Mouse (Mus musculus) cerebellum, postnatal 14 days (tissue): ENCODE results near the gene Trappc2l.

Experiments used
- DNase-seq, 2 experiments: peaks; one replicate each; pipeline ENCODE4 v3.0.0; 2021; ENCODE audit warnings: mixed read lengths in 2 of 2

Gene Trappc2l

GRCm38 (mm10) chr8:122580926-122581325 is 30.5 kb upstream of the Trappc2l start:
- no peak for DNase-seq

DNA sequence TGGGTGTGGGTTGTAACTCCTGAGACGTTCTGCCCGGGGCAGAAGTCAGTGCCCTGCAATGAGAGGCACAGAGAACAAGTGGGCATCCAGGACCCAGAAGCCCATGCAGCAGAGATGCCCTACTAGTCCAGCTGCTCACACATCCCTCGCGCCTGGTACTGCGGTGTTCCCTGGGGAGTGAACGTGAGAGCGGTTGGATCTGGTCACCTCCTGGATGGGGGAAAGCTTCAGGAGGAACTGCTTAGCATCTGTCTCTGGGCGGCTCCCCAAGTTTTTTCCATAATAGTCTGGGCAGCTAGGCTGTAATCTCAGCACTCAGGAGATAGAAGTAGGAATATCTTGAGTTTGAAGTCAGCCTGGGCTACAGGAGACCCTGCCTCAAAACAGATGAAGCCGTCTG is 26.5 kb upstream of the Trappc2l start:
- no peak for DNase-seq

GRCm38 (mm10) chr8:122585411-122585891 is 26.0 kb upstream of the Trappc2l start:
- DNase-seq, result no peak

DNA sequence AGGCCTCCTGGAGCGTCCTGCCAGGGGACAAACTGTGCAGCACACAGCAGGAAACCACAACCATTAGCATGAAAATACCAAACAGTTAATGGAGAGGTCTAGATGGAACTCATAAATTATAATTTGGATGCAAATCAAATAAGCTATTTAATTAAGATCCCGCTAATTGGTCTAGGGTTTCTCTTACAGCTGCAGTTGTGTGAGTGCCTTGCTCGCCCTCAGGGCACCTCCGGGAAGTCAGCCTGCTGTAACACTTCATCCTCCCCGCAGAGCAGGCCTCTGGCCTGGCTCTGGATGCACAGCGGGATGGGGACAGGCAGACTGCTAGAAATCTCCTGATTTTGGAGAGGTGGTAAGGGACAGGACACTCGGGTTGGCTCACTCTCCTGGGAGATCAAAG is 25.3 kb upstream of the Trappc2l start:
- no peak for DNase-seq

GRCm38 (mm10) chr8:122586749-122587148 is 24.7 kb upstream of the Trappc2l start:
- no peak for DNase-seq

DNA sequence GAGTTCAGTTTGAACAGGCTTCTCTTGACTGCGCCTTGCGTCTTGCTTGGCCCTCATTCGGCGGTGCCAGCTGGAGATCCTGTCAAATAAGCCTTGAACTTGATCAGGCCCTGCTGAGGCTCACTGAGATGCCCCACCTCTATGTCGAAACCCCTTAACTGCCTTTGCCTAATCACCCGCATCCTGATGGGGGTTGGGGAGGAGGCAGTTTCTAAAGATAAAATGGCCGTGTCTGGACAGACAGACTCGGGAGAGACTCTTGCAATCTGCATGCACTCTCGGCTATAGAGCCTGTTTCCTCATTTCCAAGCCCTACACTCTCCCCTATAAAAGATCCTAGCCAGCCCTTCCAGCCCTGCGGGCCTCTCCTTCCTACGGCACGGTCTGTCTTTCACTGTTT is 18.2 kb upstream of the Trappc2l start:
- no peak for DNase-seq

GRCm38 (mm10) chr8:122593783-122594507 is 17.5 kb upstream of the Trappc2l start:
- peak; percentile 59 to 70 for DNase-seq

DNA sequence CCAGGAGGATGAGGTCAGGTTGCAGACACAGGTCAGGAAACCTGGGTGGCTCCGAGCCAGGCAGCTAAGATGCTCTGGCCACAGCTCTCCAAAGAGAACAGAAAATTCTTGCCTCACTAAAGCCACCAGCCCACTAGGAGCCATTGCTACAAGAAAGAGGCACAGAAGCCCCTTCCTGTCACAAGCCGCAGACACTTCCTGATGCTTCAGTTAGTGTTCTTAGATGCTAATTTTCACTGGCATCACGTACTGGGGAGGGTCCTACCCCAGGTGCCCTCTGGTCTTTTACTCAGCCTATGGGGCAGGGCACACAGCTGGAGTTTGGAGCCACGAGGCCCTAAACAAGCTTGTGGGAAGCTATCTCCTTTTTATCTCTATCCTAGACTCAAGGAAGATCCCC is 15.4 kb upstream of the Trappc2l start:
- DNase-seq, result no peak

DNA sequence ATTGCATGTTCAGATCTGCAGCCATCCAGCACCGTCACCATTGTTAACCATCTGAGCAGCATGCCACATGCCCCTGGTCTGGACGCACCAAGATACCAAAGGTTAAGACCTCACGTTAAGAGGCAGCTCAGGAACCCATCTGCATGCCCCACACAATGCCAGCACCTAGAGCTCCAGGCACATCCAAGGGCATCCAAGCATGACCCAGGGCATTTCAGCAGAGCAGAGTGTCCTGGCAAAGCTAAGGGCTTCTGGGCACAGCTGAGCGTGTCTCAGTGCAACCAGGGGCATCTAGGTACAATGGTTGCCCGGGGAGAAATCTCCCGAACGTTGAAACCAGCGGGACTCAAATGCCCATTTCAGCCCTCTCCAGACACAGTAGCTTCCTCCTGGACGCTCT is 10.8 kb upstream of the Trappc2l start:
- DNase-seq, result no peak

DNA sequence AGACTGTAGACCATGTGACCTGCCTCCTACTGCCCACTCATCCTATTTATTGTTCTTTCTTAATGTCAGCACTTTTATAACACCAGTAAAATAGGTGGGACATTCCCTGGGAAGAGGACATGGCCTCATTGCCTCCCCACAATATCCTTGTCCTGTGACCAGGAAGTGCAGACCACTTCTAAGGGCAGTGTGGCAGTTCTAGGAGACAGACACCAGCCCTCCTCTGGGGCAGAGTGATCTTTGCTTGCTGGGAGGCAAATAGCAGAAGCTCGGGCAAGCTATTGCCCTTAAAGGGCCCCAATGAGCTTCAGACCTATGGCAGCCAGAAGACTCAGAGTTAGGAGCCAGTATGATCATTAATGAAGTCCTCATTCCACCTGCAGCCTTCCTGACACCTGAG is 6.8 kb upstream of the Trappc2l start:
- no peak for DNase-seq

DNA sequence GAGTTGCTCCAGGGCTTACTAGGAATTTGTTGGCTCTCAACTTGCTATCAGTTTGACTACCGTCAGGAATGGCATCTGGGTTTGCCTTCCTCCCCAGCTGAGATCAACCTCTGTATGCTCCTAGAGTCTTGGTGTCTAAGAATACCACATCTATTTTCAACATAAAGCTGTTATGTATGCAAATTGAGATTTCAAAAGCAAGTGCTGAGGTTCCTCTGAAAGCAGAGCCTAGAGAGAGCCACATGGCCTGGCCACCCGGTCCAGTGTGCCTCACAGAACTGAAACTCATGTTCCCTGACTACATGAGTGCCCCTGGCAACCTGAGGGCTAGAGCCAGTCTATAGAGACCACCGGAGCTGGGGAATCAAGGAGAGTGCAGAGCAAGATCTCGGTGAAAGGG is 6.1 kb upstream of the Trappc2l start:
- DNase-seq, result no peak

DNA sequence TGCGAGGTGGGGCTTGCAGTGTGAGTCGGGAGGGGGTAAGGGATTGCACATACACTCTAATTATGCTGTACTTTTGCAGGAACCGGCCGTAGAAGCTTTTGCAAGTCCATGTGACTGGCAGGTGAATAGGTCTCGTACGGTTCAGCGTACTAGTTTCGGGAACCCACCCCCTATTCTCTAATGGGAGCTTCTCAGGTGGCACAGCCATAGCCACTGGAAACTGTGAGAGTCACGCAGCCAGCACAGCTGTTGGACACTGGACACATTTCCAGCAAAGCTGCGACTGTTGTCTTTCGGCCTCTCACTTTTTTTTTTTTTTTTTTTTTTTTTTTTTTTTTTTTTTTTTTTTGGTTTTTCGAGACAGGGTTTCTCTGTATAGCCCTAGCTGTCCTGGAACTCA is 4.6 kb upstream of the Trappc2l start:
- DNase-seq, result no peak

- DNase-seq, result no peak
Measured at GRCm38 (mm10) chr8:122610209-122610608, 1.2 kb upstream of the Trappc2l start.

GRCm38 (mm10) chr8:122610612-122611277 is 695 bp upstream of the Trappc2l start:
- DNase-seq, result no peak

DNA sequence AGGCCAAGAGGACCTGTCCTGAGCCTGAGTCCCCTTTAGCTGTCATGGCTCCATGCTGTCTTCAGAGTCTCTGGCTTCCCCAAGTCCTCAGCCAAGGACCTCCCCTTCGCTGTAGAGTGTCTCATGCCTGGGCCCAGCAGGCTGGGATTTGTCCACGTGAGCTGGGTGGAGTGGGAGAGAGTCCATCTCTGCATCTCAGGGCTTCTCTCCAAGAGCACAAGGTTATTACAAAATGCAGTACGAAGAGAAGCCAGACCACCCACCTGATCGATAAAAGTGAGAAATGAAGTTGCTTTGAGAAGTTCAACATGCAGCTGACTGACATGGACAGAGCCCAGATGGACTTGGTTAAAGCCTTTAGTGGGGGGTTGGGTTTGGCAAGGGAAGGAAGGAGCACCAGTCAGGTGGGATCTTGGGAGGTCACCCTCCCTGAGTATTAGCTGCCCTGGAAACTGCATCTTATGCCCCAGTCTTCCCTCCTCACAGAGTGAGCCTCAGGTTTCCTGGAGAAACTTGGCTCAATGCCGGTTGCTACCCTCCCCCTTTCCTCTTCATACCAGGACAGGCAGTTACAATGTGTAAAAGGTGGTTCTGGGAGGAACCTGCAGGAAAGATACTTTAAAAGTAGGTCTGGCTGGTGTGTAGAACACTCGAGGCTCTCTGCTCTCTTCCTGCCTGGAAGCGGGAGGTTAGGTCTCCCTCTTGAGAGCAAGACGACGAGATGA is 4.9 kb downstream of the Trappc2l start:
- no peak for DNase-seq

DNA sequence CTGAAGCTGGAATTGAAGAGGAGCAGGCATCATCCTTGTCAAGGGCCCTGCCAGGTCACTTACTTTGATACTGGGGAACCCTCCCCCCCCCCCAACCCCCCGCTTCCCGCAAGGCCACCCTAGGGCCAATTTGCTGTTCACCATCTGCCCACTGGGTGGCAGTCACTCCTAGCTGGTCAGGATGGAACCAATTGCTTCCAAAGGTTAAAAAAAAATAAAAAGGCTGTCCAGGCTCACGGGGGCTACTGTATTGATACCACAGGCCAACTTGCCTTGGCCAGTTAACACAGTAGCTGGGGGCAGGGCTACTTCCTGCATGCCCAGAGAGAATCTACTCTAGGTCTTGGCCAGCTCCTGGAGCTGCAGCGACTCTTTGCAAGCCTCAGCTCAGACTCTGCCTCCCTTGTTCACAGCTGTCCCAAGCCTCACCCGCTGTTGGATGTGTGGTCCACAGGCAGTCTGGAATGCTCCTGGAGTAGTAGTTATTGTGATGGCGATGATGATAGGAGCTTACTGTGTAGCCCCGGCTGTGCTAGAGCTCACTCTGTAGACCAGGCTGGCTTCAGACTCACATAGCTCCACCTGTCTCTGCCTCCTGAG is 6.6 kb downstream of the Trappc2l start:
- DNase-seq, result peak; percentile 90 to 95

DNA sequence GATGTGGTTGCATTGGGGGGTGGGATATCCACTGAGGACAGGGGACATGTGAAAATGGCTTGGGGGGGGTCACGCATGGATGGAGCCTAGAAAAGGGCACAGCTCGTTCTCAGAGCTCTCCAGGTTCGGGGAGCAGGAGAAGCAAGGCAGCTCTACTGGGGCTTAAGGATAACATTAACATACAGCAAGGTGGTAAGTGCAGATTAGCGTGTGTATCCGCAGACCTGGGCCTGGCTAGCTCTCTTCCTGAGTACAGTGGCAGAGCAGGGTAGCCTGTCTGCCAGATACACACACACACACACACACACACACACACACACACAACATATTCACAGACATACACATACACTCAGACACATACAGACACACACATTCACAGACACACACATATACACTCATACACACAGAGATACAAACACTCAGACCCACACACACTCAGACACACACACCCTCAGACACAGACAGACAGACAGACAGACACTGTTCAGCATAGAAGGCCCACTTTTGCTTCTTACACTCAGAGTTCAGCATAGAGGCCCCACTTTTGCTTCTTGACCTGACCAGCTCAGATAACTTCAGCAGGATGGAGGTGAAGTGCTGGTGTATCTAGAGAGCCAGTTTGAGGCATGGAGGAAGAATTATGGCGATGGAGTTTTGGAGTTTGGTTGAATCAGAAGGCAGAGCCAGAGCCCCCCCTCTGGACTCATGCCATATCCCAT is 7.4 kb downstream of the Trappc2l start:
- DNase-seq, result no peak

- no peak for DNase-seq
Measured at GRCm38 (mm10) chr8:122620446-122620845, 9.0 kb downstream of the Trappc2l start.

DNA sequence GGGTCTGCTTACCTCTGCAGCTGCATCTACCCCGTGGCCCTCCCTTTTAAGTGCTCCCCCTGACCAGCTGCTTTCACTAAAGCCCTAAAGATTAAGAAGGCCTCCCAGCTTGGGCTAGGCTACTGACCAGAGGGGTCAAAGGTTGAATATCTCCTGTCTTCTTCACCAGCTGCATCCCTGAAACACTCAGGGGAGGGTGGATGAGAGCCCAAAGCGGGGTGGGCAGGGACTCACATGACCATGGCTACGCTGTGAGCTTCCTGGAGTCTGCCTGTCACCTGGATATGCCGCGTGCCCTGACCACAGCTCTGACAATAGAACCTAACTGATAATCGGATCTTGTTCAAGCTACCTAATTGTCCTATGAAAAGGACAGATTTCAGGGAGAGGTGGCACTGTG is 11.3 kb downstream of the Trappc2l start, which contains the start of gene Pabpn1l:
Pabpn1l (minus strand) TSS at position 13 of the 400 bp plus-strand sequence.
- DNase-seq, result no peak

DNA sequence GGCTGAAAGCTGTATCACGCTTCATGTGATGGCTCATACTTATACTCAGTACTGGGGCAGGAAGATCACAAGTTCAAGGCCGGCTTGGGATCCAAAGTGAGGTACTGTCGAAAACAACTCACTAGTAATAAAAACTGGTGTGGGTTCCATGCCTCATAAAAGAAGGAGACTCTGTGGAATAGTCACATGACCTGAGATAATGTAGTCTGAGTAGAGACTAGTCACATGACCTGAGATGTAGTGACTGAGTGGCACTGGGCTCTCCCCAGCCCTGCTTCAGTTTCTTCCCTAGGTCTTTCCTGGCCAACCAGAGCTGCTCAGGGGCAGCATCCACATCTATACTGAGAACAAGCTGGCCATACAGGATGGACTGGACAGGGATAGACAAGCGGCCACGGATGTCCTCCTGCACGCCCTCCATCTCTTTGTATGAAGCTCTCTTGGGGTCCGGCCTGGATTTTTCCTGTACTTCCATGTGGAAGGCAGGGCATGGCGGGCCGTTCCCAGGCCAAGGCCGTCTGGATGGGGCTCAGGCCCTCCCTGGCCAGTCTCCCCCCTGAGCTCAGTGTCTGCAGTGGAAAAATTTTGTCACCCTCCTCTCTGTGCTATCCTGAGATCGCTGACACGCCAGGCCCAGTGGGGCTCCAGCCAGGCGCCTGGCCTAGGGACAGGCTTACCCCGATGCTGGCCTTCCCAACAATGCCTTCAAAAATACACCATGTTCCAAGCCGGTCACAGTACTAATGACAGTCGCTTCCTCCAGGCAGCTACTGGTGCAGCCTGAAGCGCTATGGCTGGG is 12.6 kb downstream of the Trappc2l start:
- no peak for DNase-seq

DNA sequence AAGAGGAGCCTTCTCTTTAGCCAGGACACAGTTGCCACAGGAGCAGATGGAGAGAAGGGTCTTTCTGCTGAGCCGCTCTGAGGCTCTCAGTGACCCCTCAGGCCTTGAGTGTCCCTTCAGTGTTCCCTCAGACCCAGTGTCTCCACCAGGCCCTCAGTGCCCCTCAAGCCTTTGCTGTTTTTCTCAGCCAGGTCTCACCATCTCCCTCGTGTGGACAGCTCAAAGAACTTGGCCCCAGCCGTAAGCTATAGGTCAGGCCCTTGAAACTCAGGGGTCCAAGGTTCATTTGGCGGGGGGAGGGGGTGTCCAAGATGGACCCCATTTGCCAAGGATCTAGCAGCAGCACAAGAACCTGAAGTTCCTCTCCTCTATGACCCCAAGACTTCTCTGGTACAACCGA is 13.2 kb downstream of the Trappc2l start:
- no peak for DNase-seq

- no peak for DNase-seq
Measured at GRCm38 (mm10) chr8:122625811-122626210, 14.4 kb downstream of the Trappc2l start.
